Mouse (Mus musculus) frontal cortex, postnatal 25 days (tissue): ENCODE data around the gene P2ry14.
"Not testable (repeated sequence)": the region's sequence is repeated elsewhere in the genome, so short reads cannot be mapped to it uniquely, and the experiment has no call there.

Experiments
- DNase-seq, 2 experiments: peaks; one replicate each; pipeline ENCODE4 v3.0.0; 2022; ENCODE audit warnings: low spot score in 2 of 2

P2ry14 gene

DNA sequence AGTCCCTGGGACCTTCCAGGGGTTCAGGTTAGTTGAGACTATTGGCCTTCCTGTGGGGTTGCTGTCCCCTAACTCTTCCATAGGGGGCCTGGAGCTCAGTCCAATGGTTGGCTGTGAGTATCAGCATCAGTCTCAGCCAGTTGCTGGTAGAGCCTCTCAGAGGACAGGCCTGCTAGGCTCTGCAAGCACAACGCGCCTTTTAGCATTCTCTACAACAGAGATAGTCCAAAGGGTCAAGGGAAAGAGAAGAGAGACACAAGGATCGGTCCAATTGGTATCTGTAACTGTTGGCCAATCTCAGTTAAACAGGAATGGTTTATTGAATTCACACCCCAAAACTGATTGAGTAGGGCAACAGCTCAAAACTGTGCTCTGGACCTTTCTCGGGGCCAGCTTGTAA is 46.0 kb downstream of the P2ry14 start:
- no peak for DNase-seq

DNA sequence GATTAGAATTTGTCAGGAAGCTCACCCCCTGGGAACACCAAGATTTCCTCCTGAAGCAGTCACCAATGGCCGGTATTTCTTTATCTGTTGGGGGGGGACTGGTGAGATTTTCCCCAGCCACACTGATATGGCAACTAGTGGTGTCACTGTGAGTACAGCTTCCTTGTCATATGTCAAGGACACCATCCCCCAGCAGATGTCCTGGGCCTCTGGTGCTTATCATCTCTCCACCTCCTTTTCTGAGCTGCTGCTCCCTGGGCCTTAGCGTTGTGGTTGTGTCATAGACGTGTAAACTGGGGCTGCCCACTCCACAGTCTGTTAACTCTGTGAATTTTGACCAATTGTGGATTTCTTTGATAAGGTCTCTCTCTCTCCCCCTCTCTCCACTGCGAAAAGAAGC is 49.0 kb downstream of the P2ry14 start:
- no peak for DNase-seq

DNA sequence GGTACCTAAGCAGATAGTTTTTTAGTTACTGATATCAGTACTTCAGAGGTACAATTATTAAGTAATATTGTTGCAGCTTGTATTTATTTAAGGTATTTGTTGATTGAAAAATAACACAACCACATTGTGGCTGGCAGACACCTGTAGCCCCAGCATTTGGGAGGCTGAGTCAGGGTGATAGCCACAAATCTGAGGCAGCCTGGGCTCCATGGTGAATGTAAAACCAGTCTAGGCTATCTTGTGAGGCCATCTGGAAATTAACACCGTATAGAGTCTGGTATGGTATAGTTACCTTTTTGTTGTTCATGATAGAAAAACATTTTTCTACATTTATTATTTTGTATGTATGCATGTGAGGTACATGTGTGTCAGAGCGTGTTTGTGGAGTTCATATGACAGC is 51.3 kb downstream of the P2ry14 start:
- DNase-seq: no peak

DNA sequence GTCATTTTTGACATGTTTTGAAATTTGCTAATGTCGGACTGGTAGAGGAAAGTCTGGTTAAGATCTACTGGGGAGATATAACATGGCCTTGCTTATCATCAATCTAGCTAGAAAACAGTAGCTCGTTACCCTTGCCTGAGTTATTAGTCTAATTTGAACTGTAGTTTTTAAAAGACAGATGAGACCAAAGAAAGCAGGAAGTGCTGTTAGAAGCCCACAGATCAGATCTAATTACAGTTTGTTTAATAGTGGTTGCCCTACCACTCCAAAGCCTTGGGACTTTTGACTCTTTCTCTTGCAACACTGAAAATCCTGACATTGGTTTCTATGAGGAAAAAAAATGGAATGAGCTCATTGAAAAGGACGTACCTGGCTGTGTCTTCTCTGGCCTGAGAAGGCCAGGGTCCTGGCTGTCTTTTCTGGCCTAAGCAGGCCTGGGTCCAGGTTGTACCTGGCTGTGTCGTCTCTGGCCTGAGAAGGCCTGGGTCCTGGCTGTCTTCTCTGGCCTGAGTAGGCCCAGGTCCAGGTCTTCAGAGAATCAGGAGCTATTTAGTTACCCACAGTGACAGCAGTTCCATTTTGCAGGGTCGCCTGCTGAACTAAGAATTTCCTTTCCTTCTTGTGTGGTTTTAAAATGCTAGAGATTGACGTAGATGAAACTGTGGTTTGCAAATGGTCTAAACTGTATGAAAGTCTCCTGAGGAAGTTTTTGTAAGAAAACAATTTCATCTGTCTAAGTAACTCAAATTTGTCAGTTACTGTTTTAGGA is 52.0 kb downstream of the P2ry14 start, which contains the start of gene Gpr171:
TSS of gene Gpr171 (minus strand) at position 604 of the 769 bp plus-strand sequence.
- no peak for DNase-seq

DNA sequence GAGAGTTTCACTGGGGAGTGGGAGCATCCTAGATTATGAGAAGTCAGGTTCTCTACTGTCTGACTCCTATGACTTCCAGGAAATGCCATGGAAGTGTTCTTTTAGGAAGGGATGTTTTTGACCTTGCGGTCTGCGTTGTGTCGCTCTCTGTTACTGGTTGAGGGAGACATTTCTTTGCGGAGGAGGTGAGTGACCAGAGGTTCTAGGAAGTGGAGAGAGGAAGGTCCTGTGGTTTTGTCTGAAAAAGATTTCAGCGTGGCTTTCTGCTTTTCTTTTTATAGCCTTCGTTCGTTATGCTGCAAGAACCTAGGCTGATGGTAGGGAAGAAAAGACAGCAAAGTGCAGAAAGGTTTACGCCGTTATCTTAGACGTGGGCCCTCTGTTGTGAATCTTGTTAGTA is 54.9 kb downstream of the P2ry14 start:
- DNase-seq: no peak

DNA sequence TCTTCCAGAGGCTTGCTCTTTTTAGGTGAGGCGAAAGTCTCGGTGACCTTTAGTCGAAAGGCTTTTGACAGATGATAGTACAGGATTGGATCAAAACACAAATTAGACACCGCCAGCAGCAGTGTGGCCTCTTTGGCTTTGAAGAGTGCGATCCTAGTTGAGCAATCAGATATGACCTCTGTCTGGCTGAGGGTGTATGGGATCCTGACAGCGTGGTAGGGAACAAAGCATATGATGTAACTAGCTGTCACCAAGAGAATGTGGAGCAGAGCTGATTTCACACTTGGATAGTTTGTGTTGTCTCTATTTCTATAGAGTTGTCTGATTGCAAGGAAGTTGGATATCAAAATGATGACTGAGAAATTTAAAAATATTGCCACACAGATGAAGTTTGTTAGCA is 56.0 kb downstream of the P2ry14 start:
- DNase-seq: no peak

DNA sequence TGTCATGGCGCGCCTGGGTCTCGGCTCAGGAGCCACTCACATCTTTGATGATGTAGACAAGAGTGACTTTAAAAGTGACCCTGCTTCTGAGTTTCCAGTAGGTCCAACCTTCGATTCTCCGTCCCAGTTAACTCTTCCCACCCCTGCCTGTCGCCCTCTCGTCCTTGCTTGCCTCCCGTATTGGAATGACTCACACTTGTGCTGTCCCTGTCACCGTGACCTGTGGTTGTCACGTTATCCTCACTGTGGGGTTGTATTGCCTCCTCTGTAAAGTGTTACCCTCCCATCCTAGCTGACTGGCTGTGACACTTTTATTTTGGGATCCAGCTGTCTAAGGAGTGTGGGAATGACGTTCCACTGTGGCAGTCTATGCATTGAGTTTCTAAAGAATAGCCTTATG is 60.7 kb downstream of the P2ry14 start:
- no peak for DNase-seq

DNA sequence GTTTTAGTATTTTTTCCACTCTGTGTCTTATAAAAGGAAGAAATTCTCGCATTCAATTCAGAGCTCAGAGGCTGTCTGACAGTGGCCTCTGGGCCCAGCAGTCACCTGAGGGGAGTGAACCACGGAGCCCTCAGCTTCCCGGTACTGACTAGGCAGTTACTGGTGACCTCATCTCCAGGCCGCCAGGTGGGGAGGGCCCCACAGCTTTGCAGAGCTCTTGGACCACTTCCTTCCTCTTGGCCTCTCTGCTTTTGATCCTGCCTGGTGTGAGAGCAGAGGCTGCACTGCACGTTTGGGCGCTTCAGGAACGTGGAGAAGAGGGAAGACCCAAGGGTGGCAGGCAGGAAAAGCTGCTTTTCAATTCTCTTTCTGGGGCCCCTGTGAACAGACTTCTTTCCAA is 72.5 kb downstream of the P2ry14 start:
- no peak for DNase-seq

DNA sequence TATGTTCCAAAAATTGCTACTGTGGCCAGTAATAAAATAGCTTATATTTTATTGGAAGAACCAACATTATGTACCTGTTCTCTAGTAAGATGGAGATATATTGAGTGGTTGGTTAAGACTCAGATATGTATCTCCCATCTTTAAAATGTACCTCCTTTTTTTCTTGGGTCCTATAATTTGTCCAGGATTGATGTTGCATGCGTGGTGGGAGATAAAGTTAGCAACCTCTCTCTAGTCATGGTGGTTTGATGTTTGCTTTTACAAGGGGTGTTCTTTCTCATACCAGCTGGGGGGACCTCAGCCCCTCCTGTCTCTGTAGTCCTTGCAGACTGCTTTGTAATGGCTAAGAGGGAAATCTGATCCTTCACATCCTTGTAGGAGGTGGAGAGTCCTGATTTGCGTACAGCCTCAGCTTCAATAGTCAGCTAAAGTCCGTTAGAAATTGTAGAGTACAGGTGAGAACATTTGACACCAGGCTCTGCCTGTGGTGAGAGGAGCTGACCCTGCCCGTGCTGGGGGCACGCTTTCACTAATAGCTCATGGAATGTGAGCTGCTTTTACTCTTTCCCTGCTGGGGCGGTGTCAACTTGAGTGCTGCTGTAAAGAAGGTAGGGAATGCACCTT is 73.0 kb downstream of the P2ry14 start:
- DNase-seq: no peak

DNA sequence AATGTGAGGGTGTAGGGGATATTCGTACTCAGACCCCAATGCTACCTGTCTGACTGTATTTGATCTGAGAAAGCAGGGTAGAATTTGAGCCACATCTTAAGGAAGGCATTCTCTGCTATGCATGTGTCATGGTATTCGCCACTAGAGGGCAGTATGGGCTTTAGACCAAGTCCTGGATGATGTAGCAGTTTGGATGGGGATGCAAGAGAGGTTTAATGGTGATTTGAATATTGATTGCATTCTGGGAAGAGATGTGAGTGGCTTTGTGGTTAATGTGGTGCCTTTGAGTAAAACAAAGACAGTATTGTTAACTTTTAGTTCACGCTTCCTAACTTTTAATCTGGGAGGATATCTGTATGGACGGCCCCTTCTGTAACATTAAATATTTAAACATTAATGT is 74.1 kb downstream of the P2ry14 start:
- no peak for DNase-seq

DNA sequence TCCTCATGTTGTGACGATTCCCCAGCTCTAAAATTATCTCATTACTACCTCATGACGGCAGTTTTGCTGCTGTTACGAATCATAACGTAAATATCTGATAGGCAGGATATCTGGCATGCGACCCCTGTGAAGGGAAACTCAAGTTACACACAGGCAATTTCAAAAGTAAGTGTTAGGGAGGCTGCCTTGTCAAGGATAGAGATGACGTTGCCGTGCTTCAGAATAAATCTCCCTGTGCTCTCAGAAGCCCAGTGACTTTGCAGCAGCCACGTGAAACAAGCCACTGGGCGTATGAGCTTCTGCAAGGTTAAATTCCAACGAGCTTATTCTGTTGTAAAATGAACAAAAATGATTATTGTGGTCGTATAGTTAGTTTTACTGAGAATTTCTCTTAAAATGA is 74.8 kb downstream of the P2ry14 start:
- DNase-seq: no peak

DNA sequence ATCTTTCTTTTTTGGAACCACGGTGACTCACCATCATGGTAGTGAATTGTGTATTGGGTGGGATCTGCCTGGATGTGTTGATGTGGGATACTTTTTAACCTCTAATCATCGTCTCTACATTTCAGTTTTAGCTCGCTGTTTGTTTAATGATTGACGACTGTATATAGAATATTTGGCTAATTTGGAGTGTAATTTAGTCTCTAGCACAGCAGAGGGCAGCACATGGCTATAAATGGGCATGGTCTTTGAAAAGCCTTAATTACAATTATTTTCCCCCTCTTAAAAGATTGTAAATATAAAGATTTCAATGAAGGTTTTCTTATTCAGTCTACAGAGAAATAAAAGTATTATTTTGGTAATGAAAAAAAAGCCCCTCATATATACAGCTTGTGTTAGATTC is 76.1 kb downstream of the P2ry14 start:
- no peak for DNase-seq

DNA sequence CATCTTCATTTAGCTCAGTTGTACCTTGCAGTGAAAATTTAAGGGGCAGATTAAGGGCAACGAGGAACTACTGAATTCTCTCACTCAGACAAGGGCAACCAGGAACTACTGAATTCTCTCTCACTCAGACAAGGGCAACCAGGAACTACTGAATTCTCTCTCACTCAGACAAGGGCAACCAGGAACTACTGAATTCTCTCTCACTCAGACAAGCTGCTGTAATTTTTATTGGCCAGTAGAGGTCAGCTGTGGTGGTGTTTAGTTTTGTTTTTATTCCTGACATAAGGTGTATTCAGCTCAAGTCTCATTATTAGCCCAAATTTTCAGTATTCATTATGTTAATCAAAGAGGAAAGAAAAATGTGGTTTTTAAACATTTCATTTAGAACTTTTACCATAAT is 84.3 kb downstream of the P2ry14 start:
- not testable (repeated sequence) for DNase-seq

DNA sequence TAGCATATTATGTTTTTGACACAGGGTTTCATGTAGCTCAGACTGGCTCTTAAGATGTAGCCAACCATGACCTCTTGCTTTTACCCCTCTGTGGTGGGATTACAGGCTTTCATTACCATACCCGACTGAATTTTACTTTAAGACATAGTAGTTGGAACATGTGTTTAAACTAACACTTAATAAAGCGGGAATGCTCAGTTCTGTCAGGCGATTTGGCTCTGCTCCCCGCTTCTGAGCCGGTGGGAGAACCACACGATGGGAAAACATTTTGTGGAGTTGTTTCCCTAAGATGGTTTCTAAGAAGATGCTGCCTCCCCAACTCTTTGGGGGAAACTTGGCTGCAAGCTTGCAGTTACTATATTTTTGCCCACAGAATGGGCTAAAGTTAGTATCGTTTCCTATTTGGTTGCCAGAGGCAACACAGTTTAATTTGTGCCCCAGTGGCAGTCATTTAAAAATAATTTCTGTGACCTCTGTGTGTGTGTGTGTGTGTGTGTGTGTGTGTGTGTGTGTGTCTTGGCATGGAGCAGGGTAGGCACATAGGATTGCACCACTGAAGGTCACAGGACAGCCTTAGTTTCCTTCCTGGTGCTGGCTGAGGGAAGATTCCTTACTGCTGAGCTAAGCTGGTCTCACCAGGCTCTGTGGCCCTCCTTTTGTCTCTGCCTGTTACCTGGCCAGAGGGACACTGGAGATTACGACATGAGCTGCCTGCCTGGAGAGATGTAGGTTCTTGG is 86.7 kb downstream of the P2ry14 start:
- no peak for DNase-seq

DNA sequence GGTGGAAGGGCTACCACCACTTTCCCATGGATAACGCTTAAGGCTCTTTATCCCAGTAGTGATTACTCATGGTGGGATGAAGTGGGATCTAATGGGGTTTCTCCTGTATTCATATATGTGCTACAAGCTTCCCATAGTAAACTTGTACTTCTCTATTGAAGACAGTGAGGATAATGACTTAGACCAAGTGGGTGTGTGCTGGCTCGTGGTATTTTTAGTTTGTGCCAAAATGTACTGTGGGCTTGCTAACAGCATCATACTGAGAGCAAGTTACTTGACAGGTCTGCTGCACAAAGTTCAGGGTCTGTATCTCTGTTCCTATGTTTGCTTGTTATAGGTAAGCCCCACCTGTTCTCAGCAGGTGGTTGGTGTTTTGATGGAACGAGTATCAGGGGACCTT is 87.5 kb downstream of the P2ry14 start:
- peak in 1 of 2 experiments; percentile 23 for DNase-seq
